Mouse (Mus musculus): Measurements from ENCODE around the gene Dnah11. TPM values are rescaled to one million over a fixed set of nuclear protein-coding genes. Genes with fewer than 3 reads are reported as not detected.

Gene Dnah11
- total and polyA plus RNA-seq, 2 experiments: 0.12 to 0.18 TPM

DNA sequence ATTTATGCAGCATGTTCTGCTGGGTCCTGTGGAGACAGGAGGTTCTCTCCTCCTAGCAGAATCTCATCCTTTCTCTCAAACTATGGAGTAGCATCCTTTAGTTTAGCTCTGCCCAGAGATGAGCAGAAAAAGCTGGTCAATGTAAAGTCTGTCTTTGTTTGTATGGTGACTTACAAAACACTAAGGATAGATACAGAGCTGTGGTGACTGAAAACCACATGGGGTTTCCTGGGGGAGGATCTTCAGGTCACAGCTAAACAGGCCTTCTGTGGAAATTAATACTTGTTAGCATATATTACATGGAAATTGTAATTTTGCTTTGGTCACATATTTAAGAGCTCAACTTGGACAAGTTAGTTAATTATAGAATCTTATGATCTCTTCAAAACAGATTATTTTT, 239.6 kb downstream of the Dnah11 start:
- Histone ChIP-seq H3K27ac (replicated peaks; ENCODE audit: insufficient read depth, low read depth, low read length) (no peak overlapping the region), H3K4me1 (ENCODE audit: control insufficient read depth, insufficient read depth, low read length) (no peaks in the 10 kb centered on the region), H3K9ac (ENCODE audit: low read depth, low read length) (no peak overlapping the region), H3K27me3 (ENCODE audit: control insufficient read depth, insufficient read depth, low read length) (no peaks in the 10 kb centered on the region; the same call in 1 of the 2 replicates), H3K36me3 (ENCODE audit: control insufficient read depth, insufficient read depth, low read length) (no peaks in the 10 kb centered on the region), H3K4me3 (ENCODE audit: insufficient read depth, low read depth, low read length) (no peak overlapping the region), H3K79me2 (ENCODE audit: control insufficient read depth, insufficient read depth, low read length) (no peaks in the 10 kb centered on the region)
- no peak for DNase-seq (ENCODE audit: extremely low read depth, low read depth, low spot score)
- TF ChIP-seq POLR2A (IDR thresholded peaks at IDR 0.05; ENCODE audit: extremely low read depth, insufficient read depth, low read length) (no peak), CTCF (IDR thresholded peaks at IDR 0.05; ENCODE audit: low read depth, low read length) (no peak)

GRCm38 (mm10) chr12:117946823-117947704, 251.8 kb downstream of the Dnah11 start:
- Histone ChIP-seq H3K4me3 (ENCODE audit: insufficient read depth, low read depth, low read length) (no peak overlapping the region), H3K36me3 (ENCODE audit: control insufficient read depth, insufficient read depth, low read length) (no peaks in the 10 kb centered on the region), H3K4me1 (ENCODE audit: control insufficient read depth, insufficient read depth, low read length) (no peaks in the 10 kb centered on the region), H3K79me2 (ENCODE audit: control insufficient read depth, insufficient read depth, low read length) (no peaks in the 10 kb centered on the region), H3K27ac (replicated peaks; ENCODE audit: insufficient read depth, low read depth, low read length) (no peak overlapping the region), H3K27me3 (ENCODE audit: control insufficient read depth, insufficient read depth, low read length) (no peaks in the 10 kb centered on the region), H3K9ac (ENCODE audit: low read depth, low read length) (no peak overlapping the region)
- WGBS: 45% methylated on average over 5 of the region's 5 CpGs
- DNase-seq (ENCODE audit: extremely low read depth, low read depth, low spot score): peak; percentile 2
- no peak for TF ChIP-seq CTCF (IDR thresholded peaks at IDR 0.05; ENCODE audit: low read depth, low read length)
- TF ChIP-seq POLR2A (IDR thresholded peaks at IDR 0.05; ENCODE audit: extremely low read depth, insufficient read depth, low read length): no peak

DNA sequence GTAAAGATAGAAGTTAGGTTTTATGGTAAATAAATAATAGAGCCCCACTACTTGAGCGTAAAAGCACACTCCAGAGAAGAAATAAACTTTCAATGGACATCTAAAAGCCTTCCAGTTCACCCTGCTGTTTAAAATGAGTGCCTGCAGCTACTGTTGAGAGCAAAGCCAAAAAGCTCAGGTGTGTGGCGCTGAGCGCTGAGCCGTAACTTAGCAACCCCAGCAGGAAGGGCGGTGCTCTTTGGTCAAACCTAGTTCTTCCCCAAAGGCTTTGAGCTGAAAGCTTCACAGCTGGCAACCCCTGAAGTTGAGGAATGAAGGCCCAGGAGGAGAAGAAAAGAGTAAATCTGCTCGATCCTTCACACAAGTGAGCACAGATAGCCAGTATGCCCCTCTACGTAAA, 256.9 kb downstream of the Dnah11 start:
- DNase-seq (ENCODE audit: extremely low read depth, low read depth, low spot score): no peak
- H3K36me3 ChIP-seq (ENCODE audit: control insufficient read depth, insufficient read depth, low read length): no peaks in the 10 kb centered on the region
- 77% methylated on average over 7 of the region's 7 CpGs for WGBS

DNA sequence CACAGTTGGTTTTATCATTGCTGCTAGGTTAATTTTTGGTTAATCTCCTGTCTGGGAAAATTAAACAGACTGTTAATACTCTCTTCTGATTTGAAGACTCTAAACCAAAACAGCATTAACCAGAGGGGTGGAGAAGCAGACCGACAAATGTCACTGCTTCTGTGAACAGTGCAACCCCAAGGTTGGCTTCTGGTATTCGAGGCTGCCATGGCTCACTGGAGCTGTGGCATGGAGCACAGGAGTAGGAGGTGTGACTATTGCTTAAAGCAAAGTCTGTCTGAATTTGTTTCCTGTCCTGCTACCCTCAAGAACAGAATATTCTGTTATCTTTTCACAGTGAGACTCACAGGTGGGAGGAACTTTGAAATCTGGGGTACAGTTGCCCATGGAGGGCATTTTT, 260.6 kb downstream of the Dnah11 start:
- 70% methylated on average over 2 of the region's 2 CpGs for WGBS
- Histone ChIP-seq H3K79me2 (ENCODE audit: control insufficient read depth, insufficient read depth, low read length) (no peaks in the 10 kb centered on the region), H3K9ac (ENCODE audit: low read depth, low read length) (no peak overlapping the region), H3K27me3 (ENCODE audit: control insufficient read depth, insufficient read depth, low read length) (no peaks in the 10 kb centered on the region), H3K4me3 (ENCODE audit: insufficient read depth, low read depth, low read length) (no peak overlapping the region), H3K36me3 (ENCODE audit: control insufficient read depth, insufficient read depth, low read length) (no peaks in the 10 kb centered on the region), H3K4me1 (ENCODE audit: control insufficient read depth, insufficient read depth, low read length) (no peaks in the 10 kb centered on the region), H3K27ac (replicated peaks; ENCODE audit: insufficient read depth, low read depth, low read length) (no peak overlapping the region)
- no peak for DNase-seq (ENCODE audit: extremely low read depth, low read depth, low spot score)
- no peak for TF ChIP-seq POLR2A (IDR thresholded peaks at IDR 0.05; ENCODE audit: extremely low read depth, insufficient read depth, low read length)
- TF ChIP-seq CTCF (IDR thresholded peaks at IDR 0.05; ENCODE audit: low read depth, low read length): no peak

More for the DNA sequence above, 256.9 kb downstream of the Dnah11 start:
- Histone ChIP-seq H3K27ac (replicated peaks; ENCODE audit: insufficient read depth, low read depth, low read length) (no peak overlapping the region), H3K4me1 (ENCODE audit: control insufficient read depth, insufficient read depth, low read length) (no peaks in the 10 kb centered on the region), H3K4me3 (ENCODE audit: insufficient read depth, low read depth, low read length) (no peak overlapping the region), H3K27me3 (ENCODE audit: control insufficient read depth, insufficient read depth, low read length) (no peaks in the 10 kb centered on the region), H3K79me2 (ENCODE audit: control insufficient read depth, insufficient read depth, low read length) (no peaks in the 10 kb centered on the region), H3K9ac (ENCODE audit: low read depth, low read length) (no peak overlapping the region)
- TF ChIP-seq POLR2A (IDR thresholded peaks at IDR 0.05; ENCODE audit: extremely low read depth, insufficient read depth, low read length) (no peak), CTCF (IDR thresholded peaks at IDR 0.05; ENCODE audit: low read depth, low read length) (no peak)

DNA sequence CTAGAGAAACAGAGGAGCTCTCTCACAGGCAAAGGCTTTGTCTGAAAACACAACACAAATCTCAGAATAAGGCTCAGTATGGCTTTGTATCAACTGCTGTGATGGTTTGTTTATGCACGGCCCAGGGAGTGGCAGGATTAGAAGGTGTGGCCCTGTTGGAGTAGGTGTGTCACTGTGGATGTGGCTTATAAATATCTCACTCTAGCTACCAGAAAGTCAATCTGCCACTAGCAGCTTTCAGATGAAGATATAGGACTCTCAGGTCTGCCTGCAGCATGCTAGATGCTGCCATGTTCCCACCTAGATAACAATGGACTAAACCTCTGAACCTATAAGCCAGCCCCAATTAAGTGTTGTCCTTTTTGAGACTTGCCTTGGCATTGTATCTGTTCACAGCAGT, 266.8 kb downstream of the Dnah11 start:
- Histone ChIP-seq H3K79me2 (ENCODE audit: control insufficient read depth, insufficient read depth, low read length) (no peaks in the 10 kb centered on the region), H3K27ac (replicated peaks; ENCODE audit: insufficient read depth, low read depth, low read length) (no peak overlapping the region), H3K4me1 (ENCODE audit: control insufficient read depth, insufficient read depth, low read length) (no peaks in the 10 kb centered on the region), H3K27me3 (ENCODE audit: control insufficient read depth, insufficient read depth, low read length) (no peaks in the 10 kb centered on the region), H3K4me3 (ENCODE audit: insufficient read depth, low read depth, low read length) (no peak overlapping the region), H3K9ac (ENCODE audit: low read depth, low read length) (no peak overlapping the region), H3K36me3 (ENCODE audit: control insufficient read depth, insufficient read depth, low read length) (no peaks in the 10 kb centered on the region)
- no peak for DNase-seq (ENCODE audit: extremely low read depth, low read depth, low spot score)
- TF ChIP-seq POLR2A (IDR thresholded peaks at IDR 0.05; ENCODE audit: extremely low read depth, insufficient read depth, low read length) (no peak), CTCF (IDR thresholded peaks at IDR 0.05; ENCODE audit: low read depth, low read length) (no peak)
- WGBS: 82% methylated on average over 1 of the region's 1 CpGs

DNA sequence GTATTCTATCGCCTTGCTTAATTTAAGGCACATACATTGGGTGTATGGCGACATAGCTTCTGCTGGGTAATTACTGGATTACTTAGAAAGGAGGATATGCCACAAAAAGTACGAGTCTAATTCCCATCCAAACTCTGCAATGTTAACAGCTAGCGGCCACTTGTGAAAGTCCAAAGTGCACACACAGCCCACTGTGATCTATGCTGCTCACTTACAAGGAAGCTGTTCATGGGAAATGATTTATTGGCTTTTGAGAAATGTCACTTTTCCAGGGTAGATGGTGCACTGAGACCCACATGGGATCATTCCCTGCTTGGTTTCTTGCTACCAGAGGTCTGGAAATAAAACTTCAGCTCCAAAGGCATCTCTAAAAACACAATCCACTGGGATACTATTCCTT, 269.1 kb downstream of the Dnah11 start:
- no peak for DNase-seq (ENCODE audit: extremely low read depth, low read depth, low spot score)
- no peaks in the 10 kb centered on the region for H3K27me3 ChIP-seq (ENCODE audit: control insufficient read depth, insufficient read depth, low read length)
- TF ChIP-seq CTCF (IDR thresholded peaks at IDR 0.05; ENCODE audit: low read depth, low read length) (no peak), POLR2A (IDR thresholded peaks at IDR 0.05; ENCODE audit: extremely low read depth, insufficient read depth, low read length) (no peak)
- H3K4me1 ChIP-seq (ENCODE audit: control insufficient read depth, insufficient read depth, low read length): no peaks in the 10 kb centered on the region
- no peak overlapping the region for H3K27ac ChIP-seq (replicated peaks; ENCODE audit: insufficient read depth, low read depth, low read length)
- no peak overlapping the region for H3K9ac ChIP-seq (ENCODE audit: low read depth, low read length)
- no peaks in the 10 kb centered on the region for H3K36me3 ChIP-seq (ENCODE audit: control insufficient read depth, insufficient read depth, low read length)
- WGBS: 82% methylated on average over 4 of the region's 4 CpGs
- no peak overlapping the region for H3K4me3 ChIP-seq (ENCODE audit: insufficient read depth, low read depth, low read length)
- H3K79me2 ChIP-seq (ENCODE audit: control insufficient read depth, insufficient read depth, low read length): no peaks in the 10 kb centered on the region

Data from liver, adult 2 months (tissue).